9 mouse cellular contexts compared by ENCODE assay signal in the genomic region with DNA sequence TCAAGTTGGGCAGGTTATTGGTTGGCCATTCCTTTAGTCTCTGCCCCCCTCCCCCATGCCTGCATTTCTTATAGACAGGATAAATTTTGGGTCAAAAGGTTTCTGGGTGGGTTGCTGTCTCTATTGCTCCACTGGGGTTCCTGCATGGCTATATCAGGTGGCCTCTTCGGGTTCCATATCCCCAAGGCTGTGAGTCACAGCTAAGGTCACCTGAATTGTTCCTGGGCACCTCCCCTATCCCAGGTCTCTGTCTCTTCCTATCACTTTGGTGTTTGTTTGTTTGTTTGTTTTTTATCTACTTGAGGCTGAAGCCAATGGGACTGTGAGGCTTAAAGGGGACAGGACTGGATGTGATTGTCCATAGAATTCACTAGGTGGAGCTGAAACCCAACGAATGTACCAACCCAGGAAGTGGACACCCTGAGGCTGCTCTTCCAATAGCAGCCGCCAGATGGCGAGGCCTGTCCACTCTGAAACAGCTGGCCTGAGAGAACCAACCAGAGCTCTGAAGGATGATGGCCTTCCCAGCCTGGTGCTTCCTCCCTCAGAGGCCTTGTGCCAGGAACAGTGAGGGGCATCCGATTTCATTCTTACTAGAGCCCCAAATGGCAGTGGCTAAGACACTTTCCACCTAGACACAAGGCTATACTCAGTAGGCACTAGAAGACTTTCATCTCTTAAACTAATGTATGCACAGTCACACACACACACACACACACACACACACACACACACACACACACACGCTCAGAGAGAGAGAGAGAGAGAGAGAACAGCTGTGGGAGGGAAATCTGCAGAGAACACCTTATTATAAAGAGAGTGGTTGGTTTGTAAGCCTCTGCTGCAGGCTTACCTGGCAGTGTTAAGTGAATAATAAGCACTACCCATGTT. TPM values are rescaled to one million over a fixed set of nuclear protein-coding genes. Genes with fewer than 3 reads are reported as not detected.
A peak's percentile ranks its signal among the peaks of the same experiment; 100 is the strongest.
DNase-seq lines count a peak whose midpoint lies in the region; ATAC-seq and TF ChIP-seq lines count a peak whose summit lies in the region.
"Had no signal": no experiment of that assay in that cellular context is flagged by ENCODE, and none has a peak within 500 bp of the region (broad histone marks: within the 10 kb centered on the region; RNA-seq: fewer than 3 reads in every experiment).

No protein-coding gene starts in this region.

- TF ChIP-seq CTCF in liver, embryonic 14.5 days (IDR thresholded peaks at IDR 0.05; ENCODE audit: low read depth): peak; percentile 91

- H3K27me3 ChIP-seq in forebrain, embryonic 12.5 days: peaks cover 6% of the 10 kb centered on the region; the same call in 1 of the 2 replicates
- H3K27me3 ChIP-seq in heart, embryonic 16.5 days (ENCODE audit: control insufficient read depth, insufficient read depth, low read length): no peaks in the 10 kb centered on the region
- no peaks in the 10 kb centered on the region for H3K27me3 ChIP-seq in liver, embryonic 14.5 days (ENCODE audit: control insufficient read depth, insufficient read depth, low read length)
- no peaks in the 10 kb centered on the region for H3K27me3 ChIP-seq in neural tube, embryonic 12.5 days (replicated peaks)
- H3K27me3 ChIP-seq in stomach, embryonic 16.5 days (ENCODE audit: control insufficient read depth, insufficient read depth, low read length): no peaks in the 10 kb centered on the region

- no peak overlapping the region for H3K27ac ChIP-seq in forebrain, embryonic 12.5 days
- H3K27ac ChIP-seq in heart, embryonic 16.5 days (ENCODE audit: low read length): no peak overlapping the region
- H3K27ac ChIP-seq in liver, embryonic 14.5 days: no peak overlapping the region
- H3K27ac ChIP-seq in neural tube, embryonic 12.5 days: no peak overlapping the region
- H3K27ac ChIP-seq in stomach, embryonic 16.5 days (ENCODE audit: low read length): no peak overlapping the region

- WGBS in forebrain, embryonic 12.5 days: 26% methylated on average over 6 of the region's 6 CpGs
- 22% methylated on average over 6 of the region's 6 CpGs for WGBS in heart, embryonic 16.5 days
- 15% methylated on average over 6 of the region's 6 CpGs for WGBS in liver, embryonic 14.5 days (ENCODE audit: insufficient replicate concordance)
- WGBS in neural tube, embryonic 12.5 days: 24% methylated on average over 6 of the region's 6 CpGs
- 16% methylated on average over 6 of the region's 6 CpGs for WGBS in stomach, embryonic 16.5 days

- H3K4me3 ChIP-seq in forebrain, embryonic 12.5 days (replicated peaks): no peak overlapping the region
- H3K4me3 ChIP-seq in heart, embryonic 16.5 days (ENCODE audit: low read length): no peak overlapping the region
- no peak overlapping the region for H3K4me3 ChIP-seq in liver, embryonic 14.5 days (ENCODE audit: insufficient read depth in 1 of 2, low read depth in 2 of 2, low read length in 2 of 2)
- H3K4me3 ChIP-seq in neural tube, embryonic 12.5 days: no peak overlapping the region
- no peak overlapping the region for H3K4me3 ChIP-seq in stomach, embryonic 16.5 days (replicated peaks; ENCODE audit: low read length)

- no peaks in the 10 kb centered on the region for H3K9me3 ChIP-seq in forebrain, embryonic 12.5 days
- no peaks in the 10 kb centered on the region for H3K9me3 ChIP-seq in heart, embryonic 16.5 days (replicated peaks; ENCODE audit: control insufficient read depth, low read length)
- no peaks in the 10 kb centered on the region for H3K9me3 ChIP-seq in liver, embryonic 14.5 days (ENCODE audit: control insufficient read depth, low read length)
- no peaks in the 10 kb centered on the region for H3K9me3 ChIP-seq in neural tube, embryonic 12.5 days
- H3K9me3 ChIP-seq in stomach, embryonic 16.5 days (replicated peaks; ENCODE audit: control insufficient read depth, low read length): no peaks in the 10 kb centered on the region

- no peak overlapping the region for H3K9ac ChIP-seq in forebrain, embryonic 12.5 days
- no peak overlapping the region for H3K9ac ChIP-seq in heart, embryonic 16.5 days (ENCODE audit: low read length)
- H3K9ac ChIP-seq in liver, embryonic 14.5 days (replicated peaks): no peak overlapping the region
- H3K9ac ChIP-seq in neural tube, embryonic 12.5 days: no peak overlapping the region
- no peak overlapping the region for H3K9ac ChIP-seq in stomach, embryonic 16.5 days (ENCODE audit: low read length)

- no peaks in the 10 kb centered on the region for H3K4me1 ChIP-seq in forebrain, embryonic 12.5 days
- no peaks in the 10 kb centered on the region for H3K4me1 ChIP-seq in heart, embryonic 16.5 days (ENCODE audit: control insufficient read depth, insufficient read depth, low read length)
- 0 out of 4 replicates have a peak, but pooled peaks cover 0 to 1% of the 10 kb centered on the region in 2 experiments for H3K4me1 ChIP-seq in liver, embryonic 14.5 days (replicated peaks; ENCODE audit: control insufficient read depth in 2 of 2, insufficient read depth in 2 of 2, low read length in 1 of 2)
- H3K4me1 ChIP-seq in neural tube, embryonic 12.5 days: no peaks in the 10 kb centered on the region
- H3K4me1 ChIP-seq in stomach, embryonic 16.5 days (ENCODE audit: control insufficient read depth, insufficient read depth, low read length): no peaks in the 10 kb centered on the region

- no peak overlapping the region for H3K4me2 ChIP-seq in forebrain, embryonic 12.5 days
- H3K4me2 ChIP-seq in heart, embryonic 16.5 days (ENCODE audit: low read depth, low read length): no peak overlapping the region
- H3K4me2 ChIP-seq in liver, embryonic 14.5 days (ENCODE audit: low read depth): no peak overlapping the region
- no peak overlapping the region for H3K4me2 ChIP-seq in neural tube, embryonic 12.5 days (replicated peaks)
- no peak overlapping the region for H3K4me2 ChIP-seq in stomach, embryonic 16.5 days (ENCODE audit: low read depth, low read length)

- DNase-seq in B cell, adult 2 months: peak; percentile 68 to 72
- peak; percentile 34 for DNase-seq in c-Kit-positive CD71-positive TER-119-negative erythroid progenitor cells, embryonic 14.5 days (ENCODE audit: low read depth)
- DNase-seq in kidney, postnatal 25 days: peak; percentile 87
- DNase-seq in liver, embryonic 14.5 days (ENCODE audit: low read depth in 3 of 3, low spot score in 3 of 3): peak; percentile 23 to 33 (median 25)

- H3K36me3 ChIP-seq in forebrain, embryonic 12.5 days (replicated peaks): no peaks in the 10 kb centered on the region
- H3K36me3 ChIP-seq in heart, embryonic 16.5 days (ENCODE audit: control insufficient read depth, insufficient read depth): no peaks in the 10 kb centered on the region
- H3K36me3 ChIP-seq in liver, embryonic 14.5 days (replicated peaks; ENCODE audit: control insufficient read depth, insufficient read depth, low read depth): no peaks in the 10 kb centered on the region
- no peaks in the 10 kb centered on the region for H3K36me3 ChIP-seq in neural tube, embryonic 12.5 days
- no peaks in the 10 kb centered on the region for H3K36me3 ChIP-seq in stomach, embryonic 16.5 days (ENCODE audit: control insufficient read depth, insufficient read depth, low read length)
- H3K36me3 ChIP-seq: G1E had no signal

- peak; percentile 86 for ATAC-seq in forebrain, embryonic 12.5 days (ENCODE audit: low FRiP score)
- peak; percentile 86 for ATAC-seq in heart, embryonic 16.5 days (replicated peaks; ENCODE audit: extremely low read depth, insufficient read depth, low FRiP score)
- peak; percentile 31; the same call in 1 of the 2 replicates for ATAC-seq in liver, embryonic 14.5 days (ENCODE audit: insufficient read depth)
- peak; percentile 77 for ATAC-seq in neural tube, embryonic 12.5 days (ENCODE audit: low FRiP score, low read depth)
- peak; percentile 78 for ATAC-seq in stomach, embryonic 16.5 days (ENCODE audit: insufficient read depth, low FRiP score)

- no peak for TF ChIP-seq EP300 in liver, embryonic 14.5 days (IDR thresholded peaks at IDR 0.05; ENCODE audit: low read depth)

RNA-seq across cellular contexts. Expression of a gene that starts 8.9 kb away (rescaled TPM):
- 25.8 and 35.3 TPM in 2 replicates for polyA plus RNA-seq in forebrain, embryonic 12.5 days (2016; fragmentation: Nextera tagmentation; extraction: Ambion mirVana)
- 110 and 123 TPM in 2 replicates for polyA plus RNA-seq in heart, embryonic 16.5 days (2015; fragmentation: Nextera tagmentation; extraction: Ambion mirVana)
- 4.2 and 5.4 TPM in 2 replicates for polyA plus RNA-seq in liver, embryonic 14.5 days (2012; rRNA removed)
- polyA plus RNA-seq in liver, embryonic 14.5 days (2014; fragmentation: Nextera tagmentation; extraction: Ambion mirVana): 8.1 and 8.8 TPM in 2 replicates
- 58.1 and 64.3 TPM in 2 replicates for polyA plus RNA-seq in neural tube, embryonic 12.5 days (2016; fragmentation: Nextera tagmentation; extraction: Ambion mirVana)
- 149 and 166 TPM in 2 replicates for polyA plus RNA-seq in stomach, embryonic 16.5 days (2015; fragmentation: Nextera tagmentation; extraction: Ambion mirVana)
- polyA plus RNA-seq: G1E had no signal

RNA-seq across cellular contexts. Expression of a gene that starts 37.0 kb away (rescaled TPM):
- 4.6 and 4.9 TPM in 2 replicates for polyA plus RNA-seq in forebrain, embryonic 12.5 days (2016; fragmentation: Nextera tagmentation; extraction: Ambion mirVana)
- 4.9 and 5.6 TPM in 2 replicates for polyA plus RNA-seq in heart, embryonic 16.5 days (2015; fragmentation: Nextera tagmentation; extraction: Ambion mirVana)
- polyA plus RNA-seq in liver, embryonic 14.5 days (2012; rRNA removed): 1.00 and 1.7 TPM in 2 replicates
- polyA plus RNA-seq in liver, embryonic 14.5 days (2014; fragmentation: Nextera tagmentation; extraction: Ambion mirVana): 3.3 and 3.6 TPM in 2 replicates
- 7.8 and 8.4 TPM in 2 replicates for polyA plus RNA-seq in neural tube, embryonic 12.5 days (2016; fragmentation: Nextera tagmentation; extraction: Ambion mirVana)
- 12.2 and 13.2 TPM in 2 replicates for polyA plus RNA-seq in stomach, embryonic 16.5 days (2015; fragmentation: Nextera tagmentation; extraction: Ambion mirVana)
- polyA plus RNA-seq: G1E had no signal

Comparison
In these comparisons a context has a peak if more than half of its experiments do, and no peak if none do; other contexts are left out.
1. DNase-seq: peak in every context shown above with its lines; median percentile 87 in kidney, postnatal 25 days; 70 in B cell, adult 2 months; 34 in c-Kit-positive CD71-positive TER-119-negative erythroid progenitor cells, embryonic 14.5 days; 25 in liver, embryonic 14.5 days.
2. ATAC-seq: peak in every context shown above with its lines; median percentile 86 in forebrain, embryonic 12.5 days; 86 in heart, embryonic 16.5 days; 78 in stomach, embryonic 16.5 days; 77 in neural tube, embryonic 12.5 days; 31 in liver, embryonic 14.5 days.